Mouse (Mus musculus) lung, adult 2 months (tissue): ENCODE data around the gene Arl15.

Source experiments
- CTCF ChIP-seq: fragments of 200-500 bp; IDR thresholded peaks from 2 replicates; pipeline ENCODE4 v1.5.1; 2011; ENCODE audit warnings: mild to moderate bottlenecking, low read length, control low read depth; ENCODE audit not compliant: insufficient read depth
- POLR2A ChIP-seq: fragments of 200-500 bp; IDR thresholded peaks from 2 replicates; pipeline ENCODE4 v1.6.1; 2011; ENCODE audit warnings: low read depth, mild to moderate bottlenecking, control low read depth, low read length, borderline replicate concordance; ENCODE audit errors: extremely low read depth

DNA sequence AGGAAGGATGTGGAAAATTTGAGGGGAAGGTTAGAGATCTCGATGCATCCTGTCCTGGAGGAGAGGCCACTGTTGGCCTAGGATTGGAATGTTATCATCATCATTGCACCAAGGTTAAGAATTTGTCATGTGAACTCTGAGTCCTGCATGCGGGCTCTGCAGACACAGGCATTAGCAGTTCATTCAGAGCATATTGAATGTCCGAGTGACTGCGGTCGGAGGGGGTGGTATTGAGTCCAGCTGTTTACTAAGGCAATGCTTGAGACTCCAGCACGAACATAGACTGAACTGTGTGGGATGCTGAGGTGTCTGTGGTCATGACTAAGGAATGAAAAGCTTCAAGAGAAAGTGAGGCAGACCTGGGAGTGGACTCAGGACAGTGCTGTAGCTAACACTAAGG, 38.6 kb downstream of the Arl15 start:
- TF ChIP-seq CTCF (no peak), POLR2A (no peak)
